Mouse (Mus musculus) kidney, adult 2 months (tissue): ENCODE measurements around the gene Rdh16f1.

Experiments
- CTCF ChIP-seq: fragments of 200-500 bp; conservative IDR thresholded peaks from 2 replicates; pipeline ENCODE4 v1.5.1; 2011; ENCODE audit warnings: low read depth, mild to moderate bottlenecking, control low read depth, low read length, moderate library complexity, mixed read lengths; ENCODE audit not compliant: insufficient read depth, insufficient read length
- POLR2A ChIP-seq: fragments of 200-500 bp; IDR thresholded peaks from one replicate; pipeline ENCODE4 v1.6.1; 2011; ENCODE audit warnings: low read depth, low read length, control low read depth

DNA sequence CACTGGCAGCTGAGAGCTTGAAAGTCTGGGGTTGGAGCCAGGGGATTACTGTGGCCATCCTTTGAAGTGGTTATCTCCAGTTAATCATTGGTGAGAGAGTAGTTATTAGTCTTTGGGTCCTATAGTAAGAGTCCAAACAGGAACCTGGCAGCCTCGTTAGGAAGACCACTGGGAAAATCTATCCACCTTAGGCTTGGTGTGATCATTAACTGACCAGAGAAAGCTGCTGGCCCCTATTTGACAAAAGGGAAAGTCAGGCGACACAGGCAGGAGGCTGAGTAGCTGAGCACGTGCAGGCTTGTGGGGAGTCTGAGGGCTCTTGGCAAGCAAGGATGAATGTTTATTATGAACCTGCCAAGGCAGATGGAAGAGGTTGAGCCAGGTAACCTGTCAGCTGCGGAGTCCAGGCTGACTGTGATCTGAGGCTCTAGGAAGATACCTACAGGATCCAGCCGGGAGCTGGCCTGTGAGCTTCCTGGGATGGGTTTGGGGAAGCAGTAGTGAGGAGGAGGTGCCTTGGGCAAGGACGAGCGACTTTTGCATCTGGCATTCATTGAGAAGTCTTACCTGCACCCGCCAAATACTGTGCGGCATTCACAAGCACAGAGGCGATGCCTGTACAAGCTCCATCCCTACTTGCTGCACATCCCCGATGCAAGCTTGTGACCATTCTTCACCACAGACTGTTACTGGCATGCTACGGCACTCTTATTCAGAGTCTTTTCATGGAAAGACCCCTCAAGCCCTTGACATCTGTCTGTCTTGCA is 4.5 kb downstream of the Rdh16f1 start:
- TF ChIP-seq POLR2A (no peak), CTCF (no peak)
